Mouse (Mus musculus) lung, adult 2 months (tissue): Measurements from ENCODE around the gene Icam2.

Experiments
- CTCF ChIP-seq: fragments of 200-500 bp; IDR thresholded peaks from 2 replicates; pipeline ENCODE4 v1.5.1; 2011; ENCODE audit warnings: mild to moderate bottlenecking, low read length, control low read depth; ENCODE audit not compliant: insufficient read depth
- POLR2A ChIP-seq: fragments of 200-500 bp; IDR thresholded peaks from 2 replicates; pipeline ENCODE4 v1.6.1; 2011; ENCODE audit warnings: low read depth, mild to moderate bottlenecking, control low read depth, low read length, borderline replicate concordance; ENCODE audit errors: extremely low read depth

DNA sequence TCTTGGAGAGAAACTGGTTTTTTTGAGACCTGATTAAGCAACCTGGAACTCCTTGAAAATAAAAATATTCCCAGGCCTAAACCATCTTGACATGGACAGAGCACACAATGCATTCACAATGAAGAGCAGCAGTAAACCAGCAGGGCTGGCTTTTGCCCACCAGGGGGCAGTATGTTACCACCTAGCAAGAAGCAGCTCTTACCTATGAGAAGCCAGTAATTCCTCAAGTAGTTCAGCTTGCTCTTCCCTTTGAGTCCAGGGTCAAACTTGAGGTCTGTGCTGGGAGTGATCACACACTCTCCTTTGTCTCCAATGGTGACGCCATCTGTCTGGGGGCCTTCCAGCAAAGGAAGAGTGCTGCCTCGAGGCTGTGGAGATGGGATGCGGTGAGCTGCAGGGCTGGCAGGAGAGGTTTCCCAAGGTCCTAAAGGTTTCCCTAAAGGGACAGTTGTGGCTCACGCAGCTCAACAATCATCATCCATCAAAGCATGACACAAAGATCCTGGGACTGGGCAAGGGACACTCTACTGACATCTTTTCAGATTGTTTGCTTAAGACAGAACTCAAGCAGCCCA lies 30.8 kb upstream of the Icam2 start:
- no peak for TF ChIP-seq POLR2A
- peak; percentile 95 for TF ChIP-seq CTCF
